Comparison of ENCODE assay signal across 10 mouse cellular contexts in the genomic region with DNA sequence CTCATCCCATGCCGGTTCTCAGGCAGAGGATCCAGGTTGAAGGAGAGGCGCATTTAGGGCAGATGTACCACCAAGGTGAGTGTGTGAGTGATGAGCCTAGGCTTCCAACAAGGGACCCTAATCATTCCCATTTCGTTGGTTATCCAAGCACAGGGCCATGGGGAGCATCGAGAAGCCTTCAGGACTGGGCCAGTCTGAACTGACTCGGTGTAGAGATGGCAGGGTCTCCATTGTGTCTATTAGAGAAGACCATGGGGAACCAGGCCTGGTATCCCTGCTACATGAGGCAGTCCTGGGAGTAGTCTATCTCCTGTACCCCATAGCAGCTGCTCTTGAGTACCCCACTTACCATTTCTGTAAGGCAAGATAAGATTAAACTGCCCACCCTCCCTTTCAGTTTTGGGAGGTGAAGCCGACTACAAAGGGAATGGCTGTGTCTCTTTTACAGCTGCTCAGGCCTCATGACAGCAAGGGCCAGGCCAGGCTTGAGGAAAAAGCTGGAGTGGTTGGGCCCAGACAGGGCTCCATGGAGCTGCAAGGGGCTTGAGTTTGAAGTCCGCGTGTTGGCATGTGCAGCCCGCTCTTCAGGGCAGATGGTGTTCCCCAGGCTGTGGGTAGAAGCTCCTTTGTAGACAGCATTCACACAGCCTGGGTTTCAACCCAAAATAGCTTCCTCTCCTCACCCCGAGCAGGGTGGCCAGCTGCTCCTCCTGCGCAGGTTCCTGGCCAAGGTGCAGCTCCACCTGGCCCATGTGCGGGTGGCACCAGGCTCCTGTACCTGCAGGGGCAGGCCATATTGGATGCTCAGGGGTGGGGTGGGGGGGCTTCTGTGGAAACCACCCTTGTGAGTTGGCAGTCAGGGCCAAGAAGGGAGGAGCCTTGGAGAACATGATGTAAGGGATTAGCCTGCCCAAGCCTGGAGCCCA. TPM values are rescaled to one million over a fixed set of nuclear protein-coding genes. Genes with fewer than 3 reads are reported as not detected.
DNase-seq lines count a peak whose midpoint lies in the region; ATAC-seq and TF ChIP-seq lines count a peak whose summit lies in the region.
"Had no signal": no experiment of that assay in that cellular context is flagged by ENCODE, and none has a peak within 500 bp of the region (broad histone marks: within the 10 kb centered on the region; RNA-seq: fewer than 3 reads in every experiment).

No protein-coding gene starts in this region.

- peak; percentile 78 for ATAC-seq in liver, embryonic 14.5 days (ENCODE audit: insufficient read depth)
- ATAC-seq in inflammation-experienced regulatory T-cells, adult 6 months: no peak

- H3K36me3 ChIP-seq in liver, embryonic 14.5 days (replicated peaks; ENCODE audit: control insufficient read depth, insufficient read depth, low read depth): no peaks in the 10 kb centered on the region

- TF ChIP-seq EP300 in liver, embryonic 14.5 days (IDR thresholded peaks at IDR 0.05; ENCODE audit: low read depth): peak; percentile 84

- TF ChIP-seq POLR2A in cerebellum, adult 2 months (IDR thresholded peaks at IDR 0.05; ENCODE audit: borderline replicate concordance, insufficient read depth, low read length): no peak

- H3K27ac ChIP-seq in cerebellum, adult 2 months (ENCODE audit: insufficient read depth, low read length): peak overlapping the region; percentile 91
- peak overlapping the region; percentile 60 for H3K27ac ChIP-seq in liver, embryonic 14.5 days

- H3K4me3 ChIP-seq in cerebellum, adult 2 months (replicated peaks; ENCODE audit: insufficient read depth, low read depth, low read length): no peak overlapping the region
- no peak overlapping the region for H3K4me3 ChIP-seq in liver, embryonic 14.5 days (ENCODE audit: insufficient read depth in 1 of 2, low read depth in 2 of 2, low read length in 2 of 2)

- WGBS in cerebellum, adult 2 months: 35% methylated on average over 12 of the region's 12 CpGs
- 62% methylated on average over 12 of the region's 12 CpGs for WGBS in liver, embryonic 14.5 days (ENCODE audit: insufficient replicate concordance)

- peak overlapping the region; percentile 30 for H3K4me2 ChIP-seq in liver, embryonic 14.5 days (ENCODE audit: low read depth)

- no peaks in the 10 kb centered on the region for H3K9me3 ChIP-seq in liver, embryonic 14.5 days (ENCODE audit: control insufficient read depth, low read length)

- no peaks in the 10 kb centered on the region for H3K27me3 ChIP-seq in cerebellum, adult 2 months (ENCODE audit: control insufficient read depth, insufficient read depth, low read length)
- H3K27me3 ChIP-seq in liver, embryonic 14.5 days (ENCODE audit: control insufficient read depth, insufficient read depth, low read length): no peaks in the 10 kb centered on the region

- peak overlapping the region; percentile 43 for H3K9ac ChIP-seq in liver, embryonic 14.5 days (replicated peaks)

- TF ChIP-seq CTCF in cerebellum, adult 2 months (IDR thresholded peaks at IDR 0.05; ENCODE audit: borderline replicate concordance, insufficient read depth, low read depth, low read length): no peak; the same call in 1 of the 2 replicates
- TF ChIP-seq CTCF in liver, embryonic 14.5 days (IDR thresholded peaks at IDR 0.05; ENCODE audit: low read depth): no peak

- peak; percentile 36 to 48 for DNase-seq in frontal cortex, postnatal 36 days (ENCODE audit: low spot score in 2 of 2)
- DNase-seq in frontal cortex, postnatal 14 days (ENCODE audit: low spot score in 2 of 2): no peak
- DNase-seq in CD4-positive helper T cell, adult 2 months (ENCODE audit: low read depth, low spot score): peak; percentile 38
- peak; percentile 93 to 98 for DNase-seq in cerebellum, adult 2 months
- no peak for DNase-seq in liver, embryonic 14.5 days (ENCODE audit: low read depth in 3 of 3, low spot score in 3 of 3)
- no peak for DNase-seq in adrenal gland, adult (ENCODE audit: inconsistent age in 2 of 2, low spot score in 1 of 2)
- no peak for DNase-seq in gastrocnemius, postnatal 10 days
- DNase-seq: kidney, adult 9 months; lung, postnatal 10 days had no signal

- peaks cover 38% of the 10 kb centered on the region for H3K4me1 ChIP-seq in cerebellum, adult 2 months (ENCODE audit: control insufficient read depth, insufficient read depth, low read length)
- H3K4me1 ChIP-seq in liver, embryonic 14.5 days (replicated peaks; ENCODE audit: control insufficient read depth in 2 of 2, insufficient read depth in 2 of 2, low read length in 1 of 2): peaks cover 78 to 83% of the 10 kb centered on the region in 2 experiments

RNA-seq across cellular contexts. Expression of a gene that starts 52.6 kb away (rescaled TPM):
- polyA plus RNA-seq in cerebellum, adult 2 months (2012; rRNA removed): 60.8 and 68.9 TPM in 2 replicates
- 3.2 and 3.4 TPM in 2 replicates for polyA plus RNA-seq in liver, embryonic 14.5 days (2012; rRNA removed)
- polyA plus RNA-seq in liver, embryonic 14.5 days (2014; fragmentation: Nextera tagmentation; extraction: Ambion mirVana): 12.8 and 15.8 TPM in 2 replicates
- 100 to 1,000 TPM; 125 to 194 (median 163) TPM for polyA plus RNA-seq in inflammation-experienced regulatory T-cells, adult 6 months (2017; shearing (Covaris generic))
- total RNA-seq in gastrocnemius, postnatal 10 days (2021): 10 to 100 TPM; 38.3 to 50.8 TPM

Comparison
In these comparisons a context has a peak if more than half of its experiments do, and no peak if none do; other contexts are left out.
1. DNase-seq: peak in frontal cortex, postnatal 36 days (2 of 2), CD4-positive helper T cell, adult 2 months (single experiment) and cerebellum, adult 2 months (2 of 2); none in frontal cortex, postnatal 14 days (0 of 2), liver, embryonic 14.5 days (0 of 3), adrenal gland, adult (0 of 2) and gastrocnemius, postnatal 10 days (single experiment).